8 mouse cellular contexts compared by ENCODE assay signal in genomic region chr16:90830686-90831439, GRCm38 (mm10). TPM values are rescaled to one million over a fixed set of nuclear protein-coding genes. Genes with fewer than 3 reads are reported as not detected.
DNase-seq lines count a peak whose midpoint lies in the region; ATAC-seq and TF ChIP-seq lines count a peak whose summit lies in the region.

No protein-coding gene starts in this region.

- ATAC-seq in common myeloid progenitor, adult 5-6 weeks (replicated peaks; ENCODE audit: low read depth, poor library complexity, severe bottlenecking): peak; percentile 20
- peak; percentile 82 for ATAC-seq in hindbrain, embryonic 16.5 days
- ATAC-seq in monocyte, adult 5-6 weeks (replicated peaks; ENCODE audit: insufficient number of reproducible peaks, low FRiP score, low TSS enrichment, poor library complexity, severe bottlenecking): no peak

- peak overlapping the region; percentile 82 for H3K4me3 ChIP-seq in gastrocnemius, adult 2 months
- H3K4me3 ChIP-seq in hindbrain, embryonic 16.5 days (ENCODE audit: low read length): peak overlapping the region; percentile 59

- peak overlapping the region; percentile 67 for H3K9ac ChIP-seq in hindbrain, embryonic 16.5 days (ENCODE audit: low read depth, low read length)

- intact Hi-C loops in gastrocnemius, adult 2 months (cut with DNase I): loop anchor here (2.0 to 5.0 kb wide), 2 partner anchors 20 to 101 kb away; partner anchors contain the start of gene Urb1

- H3K4me2 ChIP-seq in hindbrain, embryonic 16.5 days (ENCODE audit: low read length): peak overlapping the region; percentile 99

- peak overlapping the region; percentile 88 for H3K27ac ChIP-seq in gastrocnemius, adult 2 months
- peak overlapping the region; percentile 34 for H3K27ac ChIP-seq in hindbrain, embryonic 16.5 days (ENCODE audit: low read depth, low read length)

- no peaks in the 10 kb centered on the region for H3K36me3 ChIP-seq in hindbrain, embryonic 16.5 days (ENCODE audit: control insufficient read depth, insufficient read depth, low read length)

- H3K9me3 ChIP-seq in hindbrain, embryonic 16.5 days (ENCODE audit: control insufficient read depth, low read length): no peaks in the 10 kb centered on the region

- peak; percentile 50 for DNase-seq in adipocyte (ENCODE audit: low spot score)
- peak; percentile 82 for DNase-seq in gastrocnemius, adult 2 months
- peak; percentile 47 for DNase-seq in left cerebral cortex, adult 11 months (ENCODE audit: low spot score)
- DNase-seq in lung, postnatal 4 days: peak; percentile 85 to 88
- DNase-seq in right cerebral cortex, adult 2 months (ENCODE audit: low spot score in 2 of 2): peak; percentile 43 to 58

- TF ChIP-seq CTCF in gastrocnemius, adult 2 months (IDR thresholded peaks at IDR 0.05): no peak

- WGBS in hindbrain, embryonic 16.5 days: under 1% methylated on average over 64 of the region's 67 CpGs

- H3K27me3 ChIP-seq in hindbrain, embryonic 16.5 days (replicated peaks; ENCODE audit: control insufficient read depth, insufficient read depth, low read length): no peaks in the 10 kb centered on the region; the same call in 1 of the 2 replicates

- H3K4me1 ChIP-seq in hindbrain, embryonic 16.5 days (ENCODE audit: control insufficient read depth, insufficient read depth, low read depth, low read length): peaks cover 16% of the 10 kb centered on the region

RNA-seq across cellular contexts. Expression of gene Eva1c, which starts 4.3 kb away (rescaled TPM):
- total RNA-seq in common myeloid progenitor, adult 5-6 weeks (2017): not detected in 2 replicates
- under 1 TPM; 0.10 to 0.56 TPM for total RNA-seq in gastrocnemius, adult 2 months (2021)
- polyA plus RNA-seq in hindbrain, embryonic 16.5 days (2015; fragmentation: Nextera tagmentation; extraction: Ambion mirVana): 4.4 and 4.8 TPM in 2 replicates
- total RNA-seq in monocyte, adult 5-6 weeks (2017): not detected in 3 replicates

RNA-seq across cellular contexts. Expression of gene Urb1, which starts 20.6 kb away (rescaled TPM):
- 13.8 and 19.7 TPM in 2 replicates for total RNA-seq in common myeloid progenitor, adult 5-6 weeks (2017)
- total RNA-seq in gastrocnemius, adult 2 months (2021): 1 to 10 TPM; 4.7 to 5.0 TPM
- 8.2 and 9.2 TPM in 2 replicates for polyA plus RNA-seq in hindbrain, embryonic 16.5 days (2015; fragmentation: Nextera tagmentation; extraction: Ambion mirVana)
- 3.9 to 6.8 TPM (median 4.9 TPM) in 3 replicates for total RNA-seq in monocyte, adult 5-6 weeks (2017)
